Mouse (Mus musculus) thymus, adult 2 months (tissue): ENCODE measurements around the gene Ooep.

Source experiments
- CTCF ChIP-seq: fragments of 200-500 bp; IDR thresholded peaks from 2 replicates; pipeline ENCODE4 v1.5.1; 2012; ENCODE audit warnings: mild to moderate bottlenecking, control low read depth, low read length, moderate library complexity, borderline replicate concordance; ENCODE audit not compliant: control insufficient read depth, poor library complexity, insufficient read depth; ENCODE audit errors: extremely low read depth
- POLR2A ChIP-seq: fragments of 200-500 bp; IDR thresholded peaks from 2 replicates; pipeline ENCODE4 v1.6.1; 2012; ENCODE audit warnings: mild to moderate bottlenecking, low read length, control low read depth, moderate library complexity; ENCODE audit not compliant: control insufficient read depth, poor library complexity, insufficient read depth; ENCODE audit errors: extremely low read depth

- no peak for TF ChIP-seq POLR2A
- TF ChIP-seq CTCF, result no peak
These were observed 7.4 kb upstream of the Ooep start for GRCm38 (mm10) chr9:78385893-78386292.
